Mouse (Mus musculus): Measurements from ENCODE around the gene Tex44. TPM values are rescaled to one million over a fixed set of nuclear protein-coding genes. Genes with fewer than 3 reads are reported as not detected.

Tex44 gene
- not detected in 2 replicates for polyA plus RNA-seq (2012; rRNA removed)

GRCm38 (mm10) chr1:86426128-86426527 lies at the start of gene Tex44, which contains the start of gene Nmur1:
Tex44 (plus strand) TSS chr1:86426329.
Nmur1 (minus strand) TSS chr1:86426228.

Other genes with a start within 250 kb of the Tex44 start
- gene B3gnt7, start 123.5 kb upstream of the Tex44 start, polyA plus RNA-seq (2012; rRNA removed) = 11.1 and 11.3 TPM in 2 replicates
- gene Ncl, start 66.9 kb upstream of the Tex44 start, polyA plus RNA-seq (2012; rRNA removed) = 90.2 and 97.1 TPM in 2 replicates
- 0.08 and 0.43 TPM in 2 replicates for gene Nmur1, start 101 bp upstream of the Tex44 start, polyA plus RNA-seq (2012; rRNA removed)
- 2,058 and 2,137 TPM in 2 replicates for gene Ptma, start 100.4 kb downstream of the Tex44 start, polyA plus RNA-seq (2012; rRNA removed)
- 108 and 115 TPM in 2 replicates for gene Pde6d, start 156.3 kb downstream of the Tex44 start, polyA plus RNA-seq (2012; rRNA removed)
- gene Cops7b, start 156.6 kb downstream of the Tex44 start, polyA plus RNA-seq (2012; rRNA removed) = 66.2 and 67.4 TPM in 2 replicates
- 4.9 and 6.4 TPM in 2 replicates for gene Nppc, start 244.2 kb downstream of the Tex44 start, polyA plus RNA-seq (2012; rRNA removed)